Mouse (Mus musculus): ENCODE data around the gene Itga5. TPM values are rescaled to one million over a fixed set of nuclear protein-coding genes. Genes with fewer than 3 reads are reported as not detected.
A peak's percentile ranks its signal among the peaks of the same experiment; 100 is the strongest.

Gene Itga5
- polyA plus RNA-seq, 1 experiment, result 37.3 TPM

- Histone ChIP-seq H3K27ac (ENCODE audit: insufficient read depth, low read depth, low read length) (peak overlapping the region; percentile 97), H3K4me1 (ENCODE audit: control insufficient read depth, insufficient read depth, low read length) (peaks cover 60% of the 10 kb centered on the region), H3K4me3 (ENCODE audit: insufficient read depth, low read length) (peak overlapping the region; percentile 68)
- TF ChIP-seq POLR2A (IDR thresholded peaks at IDR 0.05; ENCODE audit: borderline replicate concordance, low read depth, low read length), result no peak
- TF ChIP-seq CTCF (IDR thresholded peaks at IDR 0.05; ENCODE audit: low read depth, low read length), result no peak
These were observed 60.5 kb downstream of the Itga5 start for GRCm38 (mm10) chr15:103305792-103306645.

- TF ChIP-seq POLR2A (IDR thresholded peaks at IDR 0.05; ENCODE audit: borderline replicate concordance, low read depth, low read length) (no peak), CTCF (IDR thresholded peaks at IDR 0.05; ENCODE audit: low read depth, low read length) (no peak)
- peak overlapping the region; percentile 97 for H3K27ac ChIP-seq (ENCODE audit: insufficient read depth, low read depth, low read length)
- peaks cover 56% of the 10 kb centered on the region for H3K4me1 ChIP-seq (ENCODE audit: control insufficient read depth, insufficient read depth, low read length)
- peak overlapping the region; percentile 68 for H3K4me3 ChIP-seq (ENCODE audit: insufficient read depth, low read length)
These were observed 61.4 kb downstream of the Itga5 start for GRCm38 (mm10) chr15:103305070-103305678.

GRCm38 (mm10) chr15:103304616-103304969, 62.0 kb downstream of the Itga5 start:
- peak overlapping the region; percentile 48 for H3K4me3 ChIP-seq (ENCODE audit: insufficient read depth, low read length)
- peak overlapping the region; percentile 27 for H3K27ac ChIP-seq (ENCODE audit: insufficient read depth, low read depth, low read length)
- H3K4me1 ChIP-seq (ENCODE audit: control insufficient read depth, insufficient read depth, low read length), result peaks cover 50% of the 10 kb centered on the region
- TF ChIP-seq CTCF (IDR thresholded peaks at IDR 0.05; ENCODE audit: low read depth, low read length) (no peak), POLR2A (IDR thresholded peaks at IDR 0.05; ENCODE audit: borderline replicate concordance, low read depth, low read length) (no peak)

GRCm38 (mm10) chr15:103303916-103304615, 62.5 kb downstream of the Itga5 start:
- H3K27ac ChIP-seq (ENCODE audit: insufficient read depth, low read depth, low read length), result 0 out of 2 replicates have a peak overlapping the region, but pooled peaks have one; percentile 27
- peak overlapping the region; percentile 48 for H3K4me3 ChIP-seq (ENCODE audit: insufficient read depth, low read length)
- no peak for TF ChIP-seq CTCF (IDR thresholded peaks at IDR 0.05; ENCODE audit: low read depth, low read length)
- TF ChIP-seq POLR2A (IDR thresholded peaks at IDR 0.05; ENCODE audit: borderline replicate concordance, low read depth, low read length), result no peak
- H3K4me1 ChIP-seq (ENCODE audit: control insufficient read depth, insufficient read depth, low read length), result peaks cover 45% of the 10 kb centered on the region

GRCm38 (mm10) chr15:103302341-103303021, 64.1 kb downstream of the Itga5 start:
- peaks cover 29% of the 10 kb centered on the region for H3K4me1 ChIP-seq (ENCODE audit: control insufficient read depth, insufficient read depth, low read length)

GRCm38 (mm10) chr15:103301547-103302340, 64.8 kb downstream of the Itga5 start:
- Histone ChIP-seq H3K27ac (ENCODE audit: insufficient read depth, low read depth, low read length) (no peak overlapping the region), H3K4me1 (ENCODE audit: control insufficient read depth, insufficient read depth, low read length) (peaks cover 23% of the 10 kb centered on the region), H3K4me3 (ENCODE audit: insufficient read depth, low read length) (no peak overlapping the region)
- TF ChIP-seq POLR2A (IDR thresholded peaks at IDR 0.05; ENCODE audit: borderline replicate concordance, low read depth, low read length) (no peak), CTCF (IDR thresholded peaks at IDR 0.05; ENCODE audit: low read depth, low read length) (no peak)

More at GRCm38 (mm10) chr15:103302341-103303021, 64.1 kb downstream of the Itga5 start:
- Histone ChIP-seq H3K27ac (ENCODE audit: insufficient read depth, low read depth, low read length) (no peak overlapping the region), H3K4me3 (ENCODE audit: insufficient read depth, low read length) (no peak overlapping the region)
- no peak for TF ChIP-seq CTCF (IDR thresholded peaks at IDR 0.05; ENCODE audit: low read depth, low read length)
- TF ChIP-seq POLR2A (IDR thresholded peaks at IDR 0.05; ENCODE audit: borderline replicate concordance, low read depth, low read length), result no peak

GRCm38 (mm10) chr15:103301046-103301445, 65.5 kb downstream of the Itga5 start:
- Histone ChIP-seq H3K4me3 (ENCODE audit: insufficient read depth, low read length) (no peak overlapping the region), H3K27ac (ENCODE audit: insufficient read depth, low read depth, low read length) (no peak overlapping the region), H3K4me1 (ENCODE audit: control insufficient read depth, insufficient read depth, low read length) (peaks cover 16% of the 10 kb centered on the region)
- TF ChIP-seq POLR2A (IDR thresholded peaks at IDR 0.05; ENCODE audit: borderline replicate concordance, low read depth, low read length) (no peak), CTCF (IDR thresholded peaks at IDR 0.05; ENCODE audit: low read depth, low read length) (no peak)

- Histone ChIP-seq H3K4me3 (ENCODE audit: insufficient read depth, low read length) (no peak overlapping the region), H3K27ac (ENCODE audit: insufficient read depth, low read depth, low read length) (no peak overlapping the region), H3K4me1 (ENCODE audit: control insufficient read depth, insufficient read depth, low read length) (peaks cover 16% of the 10 kb centered on the region)
- no peak for TF ChIP-seq POLR2A (IDR thresholded peaks at IDR 0.05; ENCODE audit: borderline replicate concordance, low read depth, low read length)
- TF ChIP-seq CTCF (IDR thresholded peaks at IDR 0.05; ENCODE audit: low read depth, low read length), result no peak
These were observed 66.0 kb downstream of the Itga5 start for GRCm38 (mm10) chr15:103300560-103300959.

Measured in bone marrow macrophage, adult 2 months (primary cell).